Mouse (Mus musculus) liver, postnatal 0 days (tissue): ENCODE measurements at regions not wholly inside any gene's neighbourhood (a gene's known extent, or its start where the extent isn't known, plus 50 kb on each side); places are given as distances from the start of the nearest gene placed in this dataset.

Experiments
- CTCF ChIP-seq: sonication (generic); IDR thresholded peaks from 2 replicates; pipeline ENCODE4 v1.5.1; 2016; ENCODE audit warnings: antibody characterized with exemption, low read depth
- EP300 ChIP-seq: IDR thresholded peaks from 2 replicates; pipeline ENCODE4 v1.6.1; 2016; ENCODE audit warnings: antibody characterized with exemption, low read depth, mild to moderate bottlenecking

GRCm38 (mm10) chr3:51004216-51004615 lies 220.0 kb upstream of the Noct start:
- TF ChIP-seq CTCF (no peak), EP300 (no peak)
